Mouse (Mus musculus): ENCODE data around the gene Lbr. TPM values are rescaled to one million over a fixed set of nuclear protein-coding genes. Genes with fewer than 3 reads are reported as not detected.
A peak's percentile ranks its signal among the peaks of the same experiment; 100 is the strongest.

Lbr gene
- polyA plus RNA-seq, 1 experiment: 343 TPM

DNA sequence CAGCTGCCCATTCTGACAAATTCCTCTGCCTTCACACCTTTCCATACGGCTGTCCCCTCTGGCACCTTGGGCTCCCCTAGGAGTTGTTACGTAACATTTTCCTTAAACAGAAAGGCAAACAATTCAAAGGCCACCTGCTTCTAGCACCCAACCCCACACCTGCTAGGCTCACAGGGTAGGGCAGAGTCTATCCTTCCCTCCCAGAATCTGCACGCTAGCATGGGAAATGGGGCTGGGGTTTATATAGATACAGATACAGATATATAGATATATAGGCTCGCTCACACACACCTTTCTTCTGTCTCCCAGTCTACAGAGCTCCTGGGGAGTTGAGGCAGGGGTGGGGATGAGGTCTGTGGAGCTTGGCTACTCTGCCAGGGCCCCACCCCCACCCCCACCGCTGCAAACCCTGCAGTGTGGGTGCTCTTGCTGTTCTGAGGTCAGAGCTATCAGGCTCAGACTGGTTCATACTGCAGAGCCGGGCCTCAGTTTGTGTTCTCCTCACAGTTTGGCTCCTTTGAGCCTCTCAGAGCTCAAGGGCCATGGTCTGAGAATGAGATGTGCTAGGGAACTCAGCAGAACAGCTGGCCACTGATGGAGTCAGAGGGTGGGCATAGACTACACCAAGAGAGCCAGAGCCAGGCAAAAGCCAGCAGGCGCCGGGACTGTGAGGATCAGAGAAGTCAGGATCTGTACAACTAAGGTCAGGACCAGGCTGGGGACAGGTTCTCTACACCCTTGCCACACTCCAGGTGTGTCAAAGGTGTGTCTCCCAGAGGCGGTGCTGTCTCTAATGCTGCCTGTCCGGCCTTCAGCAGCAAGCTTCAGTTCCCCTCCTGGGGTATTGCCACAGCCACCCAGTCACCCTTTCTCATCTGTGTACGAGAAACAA lies 22.4 kb upstream of the Lbr start:
- Histone ChIP-seq H3K9me3 (replicated peaks; ENCODE audit: control insufficient read depth, insufficient read depth, low read length, poor library complexity, severe bottlenecking) (peaks cover 6% of the 10 kb centered on the region), H3K27ac (ENCODE audit: insufficient read depth, low read length) (no peak overlapping the region), H3K4me3 (ENCODE audit: low read depth, low read length) (no peak overlapping the region), H3K9ac (ENCODE audit: low read depth, poor library complexity, severe bottlenecking) (no peak overlapping the region), H3K27me3 (ENCODE audit: control insufficient read depth, insufficient read depth, low read length, poor library complexity, severe bottlenecking) (no peaks in the 10 kb centered on the region), H3K36me3 (ENCODE audit: control insufficient read depth, insufficient read depth, low read length, poor library complexity, severe bottlenecking) (no peaks in the 10 kb centered on the region), H3K4me1 (ENCODE audit: control insufficient read depth, insufficient read depth, low read length) (peaks cover 6% of the 10 kb centered on the region)
- TF ChIP-seq EP300 (IDR thresholded peaks at IDR 0.05; ENCODE audit: insufficient read depth, low read depth, low read length) (no peak), CTCF (IDR thresholded peaks at IDR 0.05; ENCODE audit: low read depth, low read length) (no peak), POLR2A (IDR thresholded peaks at IDR 0.05; ENCODE audit: insufficient read depth, low read length) (no peak)

- Histone ChIP-seq H3K36me3 (ENCODE audit: control insufficient read depth, insufficient read depth, low read length, poor library complexity, severe bottlenecking) (no peaks in the 10 kb centered on the region), H3K27me3 (ENCODE audit: control insufficient read depth, insufficient read depth, low read length, poor library complexity, severe bottlenecking) (no peaks in the 10 kb centered on the region), H3K4me3 (ENCODE audit: low read depth, low read length) (no peak overlapping the region), H3K4me1 (ENCODE audit: control insufficient read depth, insufficient read depth, low read length) (peaks cover 6% of the 10 kb centered on the region), H3K9ac (ENCODE audit: low read depth, poor library complexity, severe bottlenecking) (no peak overlapping the region), H3K9me3 (replicated peaks; ENCODE audit: control insufficient read depth, insufficient read depth, low read length, poor library complexity, severe bottlenecking) (peaks cover 6% of the 10 kb centered on the region), H3K27ac (ENCODE audit: insufficient read depth, low read length) (no peak overlapping the region)
- TF ChIP-seq POLR2A (IDR thresholded peaks at IDR 0.05; ENCODE audit: insufficient read depth, low read length) (no peak), EP300 (IDR thresholded peaks at IDR 0.05; ENCODE audit: insufficient read depth, low read depth, low read length) (no peak), CTCF (IDR thresholded peaks at IDR 0.05; ENCODE audit: low read depth, low read length) (no peak)
Measured at GRCm38 (mm10) chr1:181863431-181863830, 20.6 kb upstream of the Lbr start.

GRCm38 (mm10) chr1:181862676-181863374 lies 20.0 kb upstream of the Lbr start:
- no peak overlapping the region for H3K27ac ChIP-seq (ENCODE audit: insufficient read depth, low read length)
- H3K4me1 ChIP-seq (ENCODE audit: control insufficient read depth, insufficient read depth, low read length): peaks cover 6% of the 10 kb centered on the region
- H3K36me3 ChIP-seq (ENCODE audit: control insufficient read depth, insufficient read depth, low read length, poor library complexity, severe bottlenecking): no peaks in the 10 kb centered on the region
- H3K27me3 ChIP-seq (ENCODE audit: control insufficient read depth, insufficient read depth, low read length, poor library complexity, severe bottlenecking): no peaks in the 10 kb centered on the region
- TF ChIP-seq POLR2A (IDR thresholded peaks at IDR 0.05; ENCODE audit: insufficient read depth, low read length): no peak
- TF ChIP-seq EP300 (IDR thresholded peaks at IDR 0.05; ENCODE audit: insufficient read depth, low read depth, low read length): no peak
- no peak for TF ChIP-seq CTCF (IDR thresholded peaks at IDR 0.05; ENCODE audit: low read depth, low read length)
- H3K9ac ChIP-seq (ENCODE audit: low read depth, poor library complexity, severe bottlenecking): no peak overlapping the region
- no peak overlapping the region for H3K4me3 ChIP-seq (ENCODE audit: low read depth, low read length)
- H3K9me3 ChIP-seq (replicated peaks; ENCODE audit: control insufficient read depth, insufficient read depth, low read length, poor library complexity, severe bottlenecking): peaks cover 4% of the 10 kb centered on the region

DNA sequence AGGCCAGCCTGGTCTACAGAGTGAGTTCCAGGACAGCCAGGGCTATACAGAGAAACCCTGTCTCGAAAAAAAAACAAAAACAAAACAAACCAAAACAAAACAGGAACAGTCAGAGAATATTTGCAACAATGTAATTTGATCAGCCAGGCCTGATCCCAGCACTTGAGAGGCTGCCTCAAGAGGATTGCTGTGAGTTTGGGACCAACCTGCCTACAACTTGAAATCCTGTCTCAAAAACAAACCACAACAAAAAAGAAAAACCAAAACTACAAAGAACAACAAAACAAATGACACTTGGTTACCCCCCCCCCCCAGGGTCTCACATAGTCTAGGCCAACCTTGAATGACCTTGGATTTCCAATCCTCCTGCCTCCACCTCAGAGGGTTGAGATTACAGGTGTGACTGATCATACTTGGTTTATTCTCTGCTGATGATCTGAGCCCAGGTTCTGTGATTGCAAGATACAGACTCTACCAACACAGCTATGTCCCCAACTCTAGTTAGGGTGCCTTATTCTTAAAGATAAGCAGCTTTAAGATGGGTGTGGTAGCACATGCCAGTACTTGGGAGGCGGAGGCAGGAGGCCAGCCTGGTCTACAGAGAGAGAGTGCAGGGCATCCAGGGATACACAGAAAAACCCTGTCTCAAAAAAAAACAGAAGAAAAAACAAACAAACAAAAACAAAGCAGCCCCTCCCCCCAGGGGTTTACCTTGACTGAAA lies 18.5 kb upstream of the Lbr start:
- no peak for TF ChIP-seq CTCF (IDR thresholded peaks at IDR 0.05; ENCODE audit: low read depth, low read length)
- TF ChIP-seq EP300 (IDR thresholded peaks at IDR 0.05; ENCODE audit: insufficient read depth, low read depth, low read length): no peak
- no peak for TF ChIP-seq POLR2A (IDR thresholded peaks at IDR 0.05; ENCODE audit: insufficient read depth, low read length)
- H3K4me1 ChIP-seq (ENCODE audit: control insufficient read depth, insufficient read depth, low read length): peaks cover 6% of the 10 kb centered on the region
- peaks cover 4% of the 10 kb centered on the region; the same call in 1 of the 2 replicates for H3K9me3 ChIP-seq (replicated peaks; ENCODE audit: control insufficient read depth, insufficient read depth, low read length, poor library complexity, severe bottlenecking)
- peak overlapping the region; percentile 95 for H3K27ac ChIP-seq (ENCODE audit: insufficient read depth, low read length)
- H3K27me3 ChIP-seq (ENCODE audit: control insufficient read depth, insufficient read depth, low read length, poor library complexity, severe bottlenecking): no peaks in the 10 kb centered on the region
- H3K9ac ChIP-seq (ENCODE audit: low read depth, poor library complexity, severe bottlenecking): no peak overlapping the region
- H3K36me3 ChIP-seq (ENCODE audit: control insufficient read depth, insufficient read depth, low read length, poor library complexity, severe bottlenecking): no peaks in the 10 kb centered on the region
- no peak overlapping the region for H3K4me3 ChIP-seq (ENCODE audit: low read depth, low read length)

GRCm38 (mm10) chr1:181860659-181861058 lies 17.8 kb upstream of the Lbr start:
- H3K27me3 ChIP-seq (ENCODE audit: control insufficient read depth, insufficient read depth, low read length, poor library complexity, severe bottlenecking): no peaks in the 10 kb centered on the region
- H3K27ac ChIP-seq (ENCODE audit: insufficient read depth, low read length): peak overlapping the region; percentile 95
- H3K4me3 ChIP-seq (ENCODE audit: low read depth, low read length): no peak overlapping the region
- H3K9me3 ChIP-seq (replicated peaks; ENCODE audit: control insufficient read depth, insufficient read depth, low read length, poor library complexity, severe bottlenecking): peaks cover 4% of the 10 kb centered on the region; the same call in 1 of the 2 replicates
- H3K9ac ChIP-seq (ENCODE audit: low read depth, poor library complexity, severe bottlenecking): no peak overlapping the region
- peaks cover 3% of the 10 kb centered on the region for H3K4me1 ChIP-seq (ENCODE audit: control insufficient read depth, insufficient read depth, low read length)
- TF ChIP-seq POLR2A (IDR thresholded peaks at IDR 0.05; ENCODE audit: insufficient read depth, low read length) (no peak), EP300 (IDR thresholded peaks at IDR 0.05; ENCODE audit: insufficient read depth, low read depth, low read length) (peak; percentile 97)
- no peaks in the 10 kb centered on the region for H3K36me3 ChIP-seq (ENCODE audit: control insufficient read depth, insufficient read depth, low read length, poor library complexity, severe bottlenecking)

Data from ES-Bruce4 (cell line).